Mouse (Mus musculus): Measurements from ENCODE around the gene Shmt2. TPM values are rescaled to one million over a fixed set of nuclear protein-coding genes. Genes with fewer than 3 reads are reported as not detected.

Gene Shmt2
- polyA plus RNA-seq, 1 experiment from 2014 or later = 104 TPM

- peak overlapping the region; percentile 39 for H3K4me2 ChIP-seq (ENCODE audit: low read depth, severe bottlenecking)
- H3K27me3 ChIP-seq (ENCODE audit: control insufficient read depth, insufficient read depth, low read length) = peaks cover 27% of the 10 kb centered on the region
- H3K4me1 ChIP-seq (ENCODE audit: control insufficient read depth, insufficient read depth, low read length) = peaks cover 63% of the 10 kb centered on the region
- H3K9ac ChIP-seq (ENCODE audit: low read length) = no peak overlapping the region
- 3% methylated on average over 30 of the region's 30 CpGs for WGBS
- H3K36me3 ChIP-seq (ENCODE audit: control insufficient read depth, insufficient read depth, low read length) = peaks cover 17% of the 10 kb centered on the region
- H3K4me3 ChIP-seq (ENCODE audit: low read depth, low read length) = no peak overlapping the region
- H3K9me3 ChIP-seq (ENCODE audit: control insufficient read depth, low read length) = no peaks in the 10 kb centered on the region
- H3K27ac ChIP-seq (replicated peaks; ENCODE audit: low read depth, low read length) = no peak overlapping the region
- DNase-seq (ENCODE audit: low spot score) = peak; percentile 62
- ATAC-seq (ENCODE audit: insufficient number of reproducible peaks, low FRiP score, low TSS enrichment, low read depth) = no peak
These were observed 5.5 kb downstream of the Shmt2 start for GRCm38 (mm10) chr10:127516576-127517260.

GRCm38 (mm10) chr10:127515983-127516459 lies 6.2 kb downstream of the Shmt2 start:
- no peak overlapping the region for H3K27ac ChIP-seq (replicated peaks; ENCODE audit: low read depth, low read length)
- peaks cover 62% of the 10 kb centered on the region for H3K4me1 ChIP-seq (ENCODE audit: control insufficient read depth, insufficient read depth, low read length)
- 14% methylated on average over 8 of the region's 8 CpGs for WGBS
- peaks cover 31% of the 10 kb centered on the region for H3K27me3 ChIP-seq (ENCODE audit: control insufficient read depth, insufficient read depth, low read length)
- H3K4me3 ChIP-seq (ENCODE audit: low read depth, low read length) = no peak overlapping the region
- H3K4me2 ChIP-seq (ENCODE audit: low read depth, severe bottlenecking) = peak overlapping the region; percentile 39; the same call in 1 of the 2 replicates
- DNase-seq (ENCODE audit: low spot score) (no peak), ATAC-seq (ENCODE audit: insufficient number of reproducible peaks, low FRiP score, low TSS enrichment, low read depth) (no peak)
- no peaks in the 10 kb centered on the region for H3K9me3 ChIP-seq (ENCODE audit: control insufficient read depth, low read length)
- no peak overlapping the region for H3K9ac ChIP-seq (ENCODE audit: low read length)
- peaks cover 17% of the 10 kb centered on the region for H3K36me3 ChIP-seq (ENCODE audit: control insufficient read depth, insufficient read depth, low read length)

DNA sequence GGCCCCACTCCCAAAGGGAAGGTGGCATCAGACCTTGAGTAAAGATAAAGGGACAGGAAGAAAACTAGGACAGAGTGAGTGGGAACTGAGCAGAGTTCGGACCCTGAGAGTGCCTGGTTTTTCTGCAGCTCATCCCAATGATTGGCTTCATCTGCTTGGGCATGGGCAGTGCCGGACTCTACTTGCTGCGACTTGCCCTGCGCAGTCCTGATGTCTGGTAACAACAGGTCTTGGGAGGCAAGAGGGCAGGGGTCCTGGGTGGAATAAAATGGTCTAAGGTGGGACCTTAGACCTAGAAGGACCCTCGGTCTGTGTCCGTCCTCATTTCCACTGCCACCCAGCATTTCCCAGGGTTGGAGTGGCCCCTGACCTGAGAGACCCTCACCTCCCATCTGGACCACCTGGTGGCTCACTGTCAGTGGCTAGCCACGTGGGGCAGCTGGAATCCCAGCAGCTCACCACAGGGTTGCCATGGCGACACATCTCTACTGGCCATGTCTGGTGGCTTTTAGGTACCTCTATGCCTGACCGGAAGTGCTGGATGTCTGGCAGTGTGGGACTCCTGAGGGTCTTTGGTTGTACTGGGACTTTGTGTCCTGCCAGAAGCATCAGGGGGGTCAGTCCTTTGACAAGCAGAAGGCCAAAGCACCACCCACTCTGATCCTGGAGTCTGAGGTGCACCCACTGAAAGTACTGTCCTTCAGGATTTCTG lies 6.8 kb downstream of the Shmt2 start:
- Histone ChIP-seq H3K9me3 (ENCODE audit: control insufficient read depth, low read length) (no peaks in the 10 kb centered on the region), H3K4me2 (ENCODE audit: low read depth, severe bottlenecking) (no peak overlapping the region), H3K27me3 (ENCODE audit: control insufficient read depth, insufficient read depth, low read length) (peaks cover 34% of the 10 kb centered on the region), H3K4me3 (ENCODE audit: low read depth, low read length) (no peak overlapping the region), H3K4me1 (ENCODE audit: control insufficient read depth, insufficient read depth, low read length) (peaks cover 64% of the 10 kb centered on the region), H3K27ac (replicated peaks; ENCODE audit: low read depth, low read length) (no peak overlapping the region), H3K9ac (ENCODE audit: low read length) (no peak overlapping the region), H3K36me3 (ENCODE audit: control insufficient read depth, insufficient read depth, low read length) (peaks cover 17% of the 10 kb centered on the region)
- ATAC-seq (ENCODE audit: insufficient number of reproducible peaks, low FRiP score, low TSS enrichment, low read depth) = no peak
- 31% methylated on average over 9 of the region's 9 CpGs for WGBS
- DNase-seq (ENCODE audit: low spot score) = peak; percentile 41

DNA sequence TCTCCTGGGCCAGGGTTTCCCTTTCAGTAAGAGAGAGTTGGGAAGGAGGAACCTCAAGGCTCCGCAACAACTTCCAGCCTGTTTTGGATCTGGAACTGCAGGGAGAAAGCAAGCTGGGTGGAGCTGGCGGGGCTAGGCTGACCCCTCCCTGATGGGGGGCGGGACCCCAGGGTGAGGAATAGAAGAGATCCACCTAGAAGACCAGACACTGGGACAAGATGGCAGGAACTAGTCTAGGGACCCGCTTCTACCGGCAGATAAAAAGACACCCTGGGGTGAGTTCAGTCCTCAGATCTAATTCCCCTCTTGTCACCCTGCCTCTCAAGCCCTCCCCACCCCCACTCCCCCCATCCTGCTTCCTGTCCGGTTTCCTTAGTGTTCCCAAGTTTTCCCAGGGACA lies 7.5 kb downstream of the Shmt2 start, which contains the start of gene Ndufa4l2:
TSS of gene Ndufa4l2 (plus strand) at position 204 of the 400 bp plus-strand sequence.
- ATAC-seq (ENCODE audit: insufficient number of reproducible peaks, low FRiP score, low TSS enrichment, low read depth) = no peak

DNA sequence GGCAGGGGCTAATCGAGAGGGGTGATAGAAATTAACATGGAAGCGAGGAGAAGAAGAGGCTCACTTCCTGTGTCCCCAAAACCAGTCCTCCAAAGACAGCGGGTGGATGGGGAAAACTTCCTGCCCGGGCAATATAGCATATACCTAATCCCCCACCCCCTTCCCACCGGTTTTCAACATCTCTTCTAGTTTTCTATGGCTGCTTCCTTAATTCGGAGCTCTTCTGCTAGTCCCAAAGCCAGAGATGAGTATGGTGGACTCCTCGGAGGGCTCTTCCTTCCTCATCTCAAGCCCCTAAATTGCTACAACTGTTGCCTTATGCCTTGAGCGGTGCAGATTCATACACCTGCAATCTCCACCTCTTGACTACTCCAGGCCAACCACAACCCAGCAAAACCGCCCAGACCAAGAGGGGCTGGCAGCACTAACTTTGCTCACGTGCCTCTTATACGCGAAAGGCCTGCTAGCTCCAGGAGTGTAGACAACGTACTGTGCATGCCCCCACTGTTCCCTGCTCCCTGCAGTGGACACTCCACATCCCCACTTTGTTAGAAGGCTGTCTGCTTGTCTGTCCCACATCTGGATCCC lies 8.0 kb downstream of the Shmt2 start:
- Histone ChIP-seq H3K27me3 (ENCODE audit: control insufficient read depth, insufficient read depth, low read length) (peaks cover 43% of the 10 kb centered on the region), H3K4me3 (ENCODE audit: low read depth, low read length) (no peak overlapping the region), H3K4me2 (ENCODE audit: low read depth, severe bottlenecking) (peak overlapping the region; percentile 76), H3K4me1 (ENCODE audit: control insufficient read depth, insufficient read depth, low read length) (peaks cover 76% of the 10 kb centered on the region), H3K9ac (ENCODE audit: low read length) (no peak overlapping the region), H3K27ac (replicated peaks; ENCODE audit: low read depth, low read length) (no peak overlapping the region), H3K9me3 (ENCODE audit: control insufficient read depth, low read length) (no peaks in the 10 kb centered on the region), H3K36me3 (ENCODE audit: control insufficient read depth, insufficient read depth, low read length) (peaks cover 9% of the 10 kb centered on the region)
- WGBS = 10% methylated on average over 13 of the region's 13 CpGs
- ATAC-seq (ENCODE audit: insufficient number of reproducible peaks, low FRiP score, low TSS enrichment, low read depth) = no peak
- no peak for DNase-seq (ENCODE audit: low spot score)

More for the DNA sequence above, 7.5 kb downstream of the Shmt2 start, which contains the start of gene Ndufa4l2:
- H3K27ac ChIP-seq (replicated peaks; ENCODE audit: low read depth, low read length) = no peak within 1 kb of the TSS
- WGBS = 10% methylated on average over 6 of the region's 6 CpGs
- peak within 1 kb of the TSS; percentile 37; the same call in 1 of the 2 replicates for H3K9ac ChIP-seq (ENCODE audit: low read length)
- peaks cover 71% of the 10 kb centered on the region for H3K4me1 ChIP-seq (ENCODE audit: control insufficient read depth, insufficient read depth, low read length)
- peaks cover 11% of the 10 kb centered on the region for H3K36me3 ChIP-seq (ENCODE audit: control insufficient read depth, insufficient read depth, low read length)
- peaks cover 37% of the 10 kb centered on the region for H3K27me3 ChIP-seq (ENCODE audit: control insufficient read depth, insufficient read depth, low read length)
- H3K9me3 ChIP-seq (ENCODE audit: control insufficient read depth, low read length) = no peaks in the 10 kb centered on the region
- H3K4me2 ChIP-seq (ENCODE audit: low read depth, severe bottlenecking) = peak within 1 kb of the TSS; percentile 76
- no peak for DNase-seq (ENCODE audit: low spot score)
- H3K4me3 ChIP-seq (ENCODE audit: low read depth, low read length) = peak within 1 kb of the TSS; percentile 19; the same call in 1 of the 2 replicates

GRCm38 (mm10) chr10:127513501-127514091 lies 8.6 kb downstream of the Shmt2 start:
- Histone ChIP-seq H3K27ac (replicated peaks; ENCODE audit: low read depth, low read length) (no peak overlapping the region), H3K4me1 (ENCODE audit: control insufficient read depth, insufficient read depth, low read length) (peaks cover 78% of the 10 kb centered on the region), H3K9me3 (ENCODE audit: control insufficient read depth, low read length) (no peaks in the 10 kb centered on the region), H3K9ac (ENCODE audit: low read length) (peak overlapping the region; percentile 37; the same call in 1 of the 2 replicates), H3K4me2 (ENCODE audit: low read depth, severe bottlenecking) (peak overlapping the region; percentile 76), H3K4me3 (ENCODE audit: low read depth, low read length) (peak overlapping the region; percentile 19), H3K27me3 (ENCODE audit: control insufficient read depth, insufficient read depth, low read length) (peaks cover 43% of the 10 kb centered on the region), H3K36me3 (ENCODE audit: control insufficient read depth, insufficient read depth, low read length) (peaks cover 7% of the 10 kb centered on the region)
- DNase-seq (ENCODE audit: low spot score) (peak; percentile 65), ATAC-seq (ENCODE audit: insufficient number of reproducible peaks, low FRiP score, low TSS enrichment, low read depth) (no peak)
- 0% methylated on average over 16 of the region's 16 CpGs for WGBS

DNA sequence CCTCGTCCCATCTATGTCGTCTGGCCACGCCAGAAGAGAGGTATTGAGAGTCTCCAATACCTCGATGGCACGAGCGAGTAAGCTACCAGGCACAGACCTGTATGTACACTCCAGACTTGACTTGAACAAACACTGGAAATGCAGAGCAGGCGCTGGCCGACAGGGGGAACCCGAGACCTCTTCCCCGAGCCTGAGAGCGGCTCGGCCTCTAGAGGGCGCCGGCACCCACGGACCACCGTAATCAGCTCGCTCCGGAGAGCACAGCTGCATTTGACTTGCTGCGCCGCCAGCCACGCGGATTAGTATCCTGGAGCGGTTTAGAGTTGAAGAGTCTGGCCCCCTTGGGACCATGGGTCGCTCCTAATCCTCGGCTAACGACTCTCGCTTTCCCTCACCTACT lies 9.4 kb downstream of the Shmt2 start:
- peaks cover 83% of the 10 kb centered on the region for H3K4me1 ChIP-seq (ENCODE audit: control insufficient read depth, insufficient read depth, low read length)
- H3K9ac ChIP-seq (ENCODE audit: low read length) = peak overlapping the region; percentile 45; the same call in 1 of the 2 replicates
- H3K27ac ChIP-seq (replicated peaks; ENCODE audit: low read depth, low read length) = peak overlapping the region; percentile 10; the same call in 1 of the 2 replicates
- peaks cover 44% of the 10 kb centered on the region for H3K27me3 ChIP-seq (ENCODE audit: control insufficient read depth, insufficient read depth, low read length)
- DNase-seq (ENCODE audit: low spot score) (peak; percentile 100), ATAC-seq (ENCODE audit: insufficient number of reproducible peaks, low FRiP score, low TSS enrichment, low read depth) (0 out of 2 replicates have a peak, but pooled peaks have one; percentile 31)
- no peaks in the 10 kb centered on the region for H3K9me3 ChIP-seq (ENCODE audit: control insufficient read depth, low read length)
- H3K4me2 ChIP-seq (ENCODE audit: low read depth, severe bottlenecking) = peak overlapping the region; percentile 76
- 0% methylated on average over 27 of the region's 27 CpGs for WGBS
- H3K36me3 ChIP-seq (ENCODE audit: control insufficient read depth, insufficient read depth, low read length) = no peaks in the 10 kb centered on the region; the same call in 1 of the 2 replicates
- peak overlapping the region; percentile 19 for H3K4me3 ChIP-seq (ENCODE audit: low read depth, low read length)

- WGBS = 6% methylated on average over 7 of the region's 7 CpGs
- H3K27ac ChIP-seq (replicated peaks; ENCODE audit: low read depth, low read length) = no peak overlapping the region
- peaks cover 83% of the 10 kb centered on the region for H3K4me1 ChIP-seq (ENCODE audit: control insufficient read depth, insufficient read depth, low read length)
- H3K27me3 ChIP-seq (ENCODE audit: control insufficient read depth, insufficient read depth, low read length) = peaks cover 49% of the 10 kb centered on the region
- peak overlapping the region; percentile 76 for H3K4me2 ChIP-seq (ENCODE audit: low read depth, severe bottlenecking)
- peak overlapping the region; percentile 37 for H3K4me3 ChIP-seq (ENCODE audit: low read depth, low read length)
- no peaks in the 10 kb centered on the region for H3K9me3 ChIP-seq (ENCODE audit: control insufficient read depth, low read length)
- no peak for DNase-seq (ENCODE audit: low spot score)
- peak overlapping the region; percentile 12; the same call in 1 of the 2 replicates for H3K9ac ChIP-seq (ENCODE audit: low read length)
- H3K36me3 ChIP-seq (ENCODE audit: control insufficient read depth, insufficient read depth, low read length) = no peaks in the 10 kb centered on the region
- no peak for ATAC-seq (ENCODE audit: insufficient number of reproducible peaks, low FRiP score, low TSS enrichment, low read depth)
These were observed 10.0 kb downstream of the Shmt2 start for GRCm38 (mm10) chr10:127512307-127512666.
